Mouse (Mus musculus) small intestine, adult 2 months (tissue): ENCODE results near the gene Bcl2.

ENCODE experiments used
- CTCF ChIP-seq: fragments of 200-500 bp; IDR thresholded peaks from 2 replicates; pipeline ENCODE4 v1.5.1; 2012; ENCODE audit warnings: low read depth, mild to moderate bottlenecking, control low read depth, inconsistent platforms, low read length, moderate library complexity, mixed read lengths; ENCODE audit not compliant: insufficient replicate concordance, insufficient read length; ENCODE audit errors: extremely low read depth
- POLR2A ChIP-seq: fragments of 200-500 bp; IDR thresholded peaks from 2 replicates; pipeline ENCODE4 v1.6.1; 2012; ENCODE audit warnings: low read depth, mild to moderate bottlenecking, control low read depth, inconsistent platforms, low read length, moderate library complexity

DNA sequence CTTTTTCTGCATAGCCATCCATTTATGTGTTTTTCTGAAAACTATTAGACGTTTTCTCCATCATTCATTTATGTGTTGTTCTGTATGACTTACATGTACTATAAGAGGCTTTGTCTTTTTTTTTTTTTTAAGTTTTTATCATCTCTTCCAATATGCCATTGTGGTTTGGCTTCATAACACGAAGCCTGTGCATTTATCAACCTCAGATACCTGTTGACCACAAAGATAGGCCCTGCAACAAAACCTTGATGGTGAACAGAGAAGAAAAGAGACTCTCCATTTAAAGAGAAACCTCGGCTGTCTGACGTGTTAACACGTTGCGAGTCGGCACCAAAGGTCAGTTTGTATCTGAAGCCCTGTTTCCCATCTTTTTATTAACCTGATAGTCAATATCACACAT, 3.9 kb downstream of the Bcl2 start:
- TF ChIP-seq CTCF (no peak), POLR2A (no peak)
